Mouse (Mus musculus) kidney, adult 9 months (tissue): ENCODE data around the gene Sirt2.
A peak's percentile ranks its signal among the peaks of the same experiment; 100 is the strongest.

Source experiments
- DNase-seq: peaks from one replicate; pipeline ENCODE4 v3.0.0; 2022

Sirt2 gene

DNA sequence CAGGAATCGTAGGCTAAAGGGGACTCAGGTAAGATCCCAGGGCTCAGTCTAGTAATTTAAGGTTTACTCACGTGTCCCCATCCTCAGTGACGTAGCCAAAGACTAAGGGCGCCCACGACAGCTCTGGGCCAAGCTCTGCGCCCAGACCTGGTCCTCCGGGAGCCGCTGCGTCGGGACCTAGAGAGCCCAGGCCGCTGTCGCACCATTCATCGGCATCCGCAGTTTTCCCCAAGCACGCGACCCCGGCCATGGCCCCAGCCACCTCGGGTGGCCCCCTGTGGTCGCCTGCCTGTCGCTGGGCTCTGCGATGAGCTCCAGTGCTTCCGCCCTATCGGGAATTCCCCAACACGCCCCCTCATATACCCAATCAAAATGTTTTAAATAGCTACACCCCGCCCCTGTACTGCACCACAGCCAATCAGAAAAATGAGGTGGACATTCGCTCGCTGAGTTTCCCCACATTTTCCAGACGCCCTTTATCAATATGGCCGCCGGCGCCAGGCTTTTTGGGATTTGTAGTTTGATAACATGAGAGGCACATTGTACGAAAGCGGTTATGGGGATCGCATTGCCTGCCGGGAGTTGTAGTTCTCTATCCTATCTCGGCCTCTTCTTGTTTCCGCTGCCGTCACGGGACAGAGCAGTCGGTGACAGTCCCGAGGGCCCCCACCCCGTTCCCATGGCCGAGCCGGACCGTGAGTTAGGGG is at the start of gene Sirt2:
Sirt2 (plus strand) TSS at position 563 of the 707 bp plus-strand sequence.
- peak; percentile 100 for DNase-seq

DNA sequence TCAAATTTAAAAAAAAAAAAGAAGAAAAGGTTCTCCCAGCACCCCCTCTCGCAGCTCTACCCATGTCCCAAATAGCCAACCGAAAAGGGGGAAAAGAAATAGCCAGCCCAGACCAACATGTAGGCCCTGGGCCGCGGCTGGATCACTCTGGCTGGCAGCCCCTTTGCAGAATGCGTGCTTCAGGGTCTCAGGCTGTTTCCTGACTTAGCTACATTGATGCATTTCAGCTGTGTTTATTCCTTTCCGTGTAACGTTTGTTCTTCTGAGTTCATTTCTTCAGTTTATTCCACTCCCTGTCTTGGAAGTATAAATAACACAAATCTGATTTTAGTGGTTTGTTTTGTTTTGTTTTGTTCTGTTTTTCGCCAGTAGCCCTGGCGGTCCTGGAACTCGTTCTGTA is 48.8 kb upstream of the Sirt2 start:
- DNase-seq, result no peak

DNA sequence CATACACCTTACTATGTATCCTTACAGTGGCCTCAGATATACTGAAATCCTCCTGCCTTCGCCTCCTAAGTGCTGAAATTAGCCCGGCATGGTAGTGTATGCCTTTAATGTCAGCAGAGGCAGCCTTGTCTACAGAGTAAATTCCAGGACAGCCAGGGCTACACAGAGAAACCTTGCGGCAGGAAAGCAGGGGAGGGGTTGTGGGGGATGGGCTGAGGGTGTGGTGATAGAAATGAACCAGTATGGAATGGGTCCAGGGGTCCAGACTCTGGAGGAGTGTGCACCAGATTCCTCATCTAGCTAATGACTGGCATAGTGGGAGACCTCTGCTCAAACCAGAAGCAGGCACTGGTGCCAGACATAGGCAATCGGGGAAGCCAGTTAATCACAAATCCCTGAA is 47.4 kb upstream of the Sirt2 start:
- DNase-seq, result no peak

DNA sequence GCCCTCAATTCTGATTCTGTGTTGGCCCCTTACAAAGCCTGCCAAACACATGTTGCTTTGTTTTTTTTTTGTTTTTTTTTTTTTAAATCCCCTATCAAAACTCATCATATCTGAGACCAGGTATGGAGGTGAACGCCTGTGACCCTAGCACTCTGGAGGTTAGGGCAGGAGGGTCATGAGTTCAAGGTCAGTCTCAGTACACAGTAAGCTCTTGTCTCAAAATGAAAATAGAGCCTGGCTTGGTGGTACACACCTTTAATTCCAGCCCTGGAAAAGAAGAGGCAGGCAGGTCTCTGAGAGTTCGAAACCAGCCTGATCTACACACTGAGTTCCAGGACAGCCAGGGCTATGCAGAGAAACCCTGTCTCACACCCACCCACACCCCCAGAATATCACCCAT is 46.9 kb upstream of the Sirt2 start:
- no peak for DNase-seq

DNA sequence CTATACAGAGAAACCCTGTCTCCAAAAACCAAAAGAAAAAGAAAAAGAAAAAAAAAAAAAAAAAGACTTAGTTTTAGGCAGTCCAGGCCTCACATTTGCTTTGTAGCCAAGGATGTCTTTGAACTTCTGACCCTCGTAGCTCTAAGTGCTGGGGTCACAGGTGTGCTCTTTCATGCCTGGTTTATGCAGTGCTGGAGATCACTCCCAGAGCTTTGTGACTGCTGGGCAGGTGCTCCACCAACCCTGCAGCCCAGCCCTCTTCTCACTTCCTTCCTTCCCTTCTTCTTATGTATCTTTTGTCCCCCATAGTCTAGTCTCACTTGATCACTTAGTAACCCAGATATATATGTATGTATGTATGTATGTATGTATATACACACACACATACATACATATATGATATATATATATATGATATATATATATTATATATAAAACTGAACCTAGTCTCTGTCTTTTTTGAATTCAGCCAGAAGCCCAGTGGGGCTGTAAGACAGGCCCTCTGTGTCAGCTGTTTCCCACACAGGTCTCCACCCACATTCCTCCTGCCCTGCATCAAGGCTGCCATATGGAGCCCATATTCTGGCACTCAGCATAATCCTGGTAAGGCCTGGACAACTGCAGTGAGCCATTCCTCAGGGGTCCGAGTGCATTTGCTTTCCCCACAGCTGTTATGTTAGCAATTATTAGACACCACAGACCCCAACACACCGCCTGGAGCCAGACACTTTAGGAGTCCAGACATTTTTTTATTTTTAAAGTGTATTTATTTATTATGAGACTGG is 45.6 kb upstream of the Sirt2 start:
- no peak for DNase-seq

DNA sequence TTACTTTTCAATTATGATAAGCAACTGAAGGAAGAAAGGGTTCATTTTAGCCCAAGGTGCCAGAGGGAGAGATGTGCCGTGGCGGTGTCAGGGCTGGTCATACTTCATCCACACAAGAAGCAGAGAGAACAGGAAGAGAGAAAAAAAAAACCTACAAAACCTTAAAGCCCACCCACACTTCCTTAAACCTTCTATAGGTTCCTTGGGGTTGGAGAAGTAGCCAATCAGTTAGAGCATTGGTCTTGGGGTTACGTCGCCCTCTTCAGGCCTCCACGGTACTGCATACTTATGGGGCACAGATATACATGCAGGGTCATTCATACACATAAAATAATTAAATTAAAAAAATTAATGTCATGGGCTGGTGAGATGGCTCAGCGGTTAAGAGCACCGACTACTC is 44.5 kb upstream of the Sirt2 start:
- DNase-seq, result no peak

DNA sequence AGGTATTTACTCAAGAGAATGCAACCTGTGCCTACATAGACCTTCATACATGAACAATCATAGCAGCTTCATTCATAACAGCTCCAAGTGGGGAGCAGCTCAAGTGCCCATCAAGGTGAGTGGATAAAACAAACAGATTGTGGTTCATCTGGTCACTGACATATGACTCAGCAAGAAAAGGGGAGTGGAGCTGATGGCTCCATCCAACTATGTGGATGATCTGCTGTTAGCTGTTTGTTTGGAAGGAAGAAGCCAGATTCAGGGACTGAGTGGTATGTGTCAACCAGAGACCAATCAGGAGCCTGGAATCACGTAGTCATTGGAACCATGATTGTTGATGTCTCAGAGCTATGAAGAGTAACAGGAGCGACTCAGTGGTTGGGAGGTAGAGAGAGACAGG is 41.9 kb upstream of the Sirt2 start:
- DNase-seq, result no peak

DNA sequence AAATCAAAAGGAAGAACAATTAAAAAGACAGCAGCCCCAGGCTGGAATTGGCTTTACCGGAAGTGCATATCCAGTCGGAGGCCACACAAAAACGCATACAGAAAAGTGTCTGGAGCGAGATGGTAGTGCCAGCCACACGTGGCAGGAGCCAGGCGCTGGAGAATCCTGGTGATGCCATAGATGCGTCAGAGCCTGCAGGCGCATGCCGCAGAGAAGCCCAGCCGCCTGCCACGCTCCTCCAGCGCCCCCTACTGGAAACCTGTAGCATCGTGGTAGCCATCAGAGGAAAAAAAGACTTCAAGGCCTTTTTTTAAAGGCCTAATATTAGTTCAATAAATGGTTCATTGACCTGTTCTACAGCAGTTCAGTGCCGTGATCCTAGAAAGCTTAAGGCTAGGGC is 39.9 kb upstream of the Sirt2 start:
- DNase-seq, result peak; percentile 59

DNA sequence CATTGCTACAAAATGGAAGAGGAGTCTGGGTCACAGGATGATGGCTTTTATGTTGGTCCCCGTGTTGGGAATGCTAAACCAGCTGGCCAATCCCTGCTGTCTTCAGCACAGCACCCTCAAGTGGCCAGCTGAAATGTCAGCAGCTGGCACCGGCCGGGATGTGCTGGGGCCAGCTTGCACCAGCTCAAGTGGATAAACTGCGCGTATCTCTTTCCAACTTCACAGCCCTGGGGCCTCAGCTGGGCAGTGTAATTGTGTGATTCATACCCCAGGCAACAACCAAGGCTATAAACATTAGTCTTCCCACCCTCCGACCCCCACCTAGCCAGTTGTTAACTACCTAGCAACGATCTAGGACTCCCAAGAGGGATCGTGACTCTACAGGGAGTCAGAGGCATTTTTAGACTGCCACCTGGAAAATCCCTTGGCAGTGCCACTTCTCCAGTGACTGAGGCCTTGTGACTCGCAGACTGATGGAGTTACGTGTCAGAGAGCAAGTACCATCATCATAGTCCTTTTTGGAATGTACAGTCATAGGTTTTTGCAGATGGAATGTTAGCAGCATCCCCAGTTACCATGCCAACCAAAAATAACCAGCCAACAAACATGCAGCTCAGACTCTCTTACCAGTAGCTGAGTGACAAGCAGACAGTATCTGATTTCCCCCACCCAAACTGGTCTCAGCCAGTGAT is 38.7 kb upstream of the Sirt2 start:
- no peak for DNase-seq

DNA sequence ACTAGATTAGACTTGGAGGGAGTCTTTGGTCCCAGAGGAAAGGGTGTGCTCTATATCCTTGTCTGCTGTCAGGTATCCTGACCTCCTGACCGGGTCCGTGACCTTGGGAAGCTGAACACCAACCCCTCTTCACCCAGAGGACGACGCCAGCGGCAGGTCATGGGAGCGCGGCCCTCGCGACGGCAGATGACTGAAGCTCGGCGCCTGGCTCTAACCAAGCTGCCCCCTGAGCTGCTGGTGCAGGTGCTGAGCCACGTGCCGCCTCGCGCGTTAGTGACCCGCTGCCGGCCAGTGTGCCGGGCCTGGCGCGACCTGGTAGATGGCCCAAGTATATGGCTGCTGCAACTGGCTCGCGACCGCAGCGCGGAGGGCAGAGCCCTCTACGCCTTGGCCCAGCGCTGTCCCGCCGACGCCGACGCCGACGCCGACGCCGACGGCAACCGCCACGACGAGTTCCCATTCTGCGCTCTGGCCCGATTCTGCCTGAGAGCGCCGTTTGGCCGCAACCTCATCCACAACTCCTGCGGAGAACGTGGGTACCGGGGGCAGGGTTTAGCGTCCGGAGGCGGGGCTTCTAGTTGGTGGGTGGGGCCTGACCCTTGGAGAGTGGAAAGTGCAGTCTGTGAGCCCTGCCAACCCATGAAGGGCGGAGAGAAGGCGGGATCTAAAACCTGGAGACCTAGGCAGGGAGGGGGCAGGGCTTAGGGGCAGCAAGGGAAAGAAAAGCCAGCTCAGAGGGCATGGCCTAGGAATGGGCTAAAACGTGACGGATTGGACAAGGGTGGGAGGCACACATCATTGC is 34.0 kb upstream of the Sirt2 start:
- DNase-seq, result peak; percentile 95

DNA sequence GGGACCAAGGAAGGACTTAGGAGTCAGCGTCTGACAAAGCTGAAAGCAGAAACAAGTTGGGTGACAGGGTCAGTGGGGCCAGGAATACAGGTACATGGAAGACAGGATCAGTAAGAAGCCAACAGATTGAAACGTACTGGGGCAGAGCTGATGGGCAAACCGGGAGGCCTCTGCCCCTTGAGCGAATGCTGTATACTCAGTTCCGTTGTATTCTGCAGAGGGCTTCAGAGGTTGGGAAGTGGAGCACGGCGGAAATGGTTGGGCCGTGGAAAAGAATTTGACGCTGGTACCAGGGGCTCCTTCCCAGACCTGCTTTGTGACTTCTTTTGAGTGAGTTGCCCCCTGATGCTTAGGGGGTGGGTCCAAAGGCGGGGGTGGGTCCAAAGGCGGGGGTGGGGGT is 33.3 kb upstream of the Sirt2 start:
- DNase-seq, result no peak

DNA sequence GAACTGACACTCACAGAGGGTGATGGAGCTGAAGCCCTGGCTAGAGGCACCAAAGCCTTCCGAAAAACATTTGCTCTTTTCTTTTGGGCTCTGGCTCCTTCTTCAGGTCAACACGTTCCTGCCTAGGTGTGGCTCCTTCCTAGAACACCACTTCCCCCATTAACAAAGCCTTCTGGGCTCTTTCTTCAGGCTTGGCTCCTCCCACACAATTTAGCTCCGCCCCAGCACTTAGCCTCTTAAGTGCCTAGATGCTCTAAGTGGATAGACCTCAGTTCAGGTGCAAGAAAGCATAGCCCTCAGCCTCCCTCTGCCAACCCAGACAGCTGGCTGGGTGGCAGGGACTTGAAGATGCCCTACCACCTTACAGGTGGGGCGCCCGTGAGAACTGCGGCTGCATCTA is 30.8 kb upstream of the Sirt2 start:
- no peak for DNase-seq

DNA sequence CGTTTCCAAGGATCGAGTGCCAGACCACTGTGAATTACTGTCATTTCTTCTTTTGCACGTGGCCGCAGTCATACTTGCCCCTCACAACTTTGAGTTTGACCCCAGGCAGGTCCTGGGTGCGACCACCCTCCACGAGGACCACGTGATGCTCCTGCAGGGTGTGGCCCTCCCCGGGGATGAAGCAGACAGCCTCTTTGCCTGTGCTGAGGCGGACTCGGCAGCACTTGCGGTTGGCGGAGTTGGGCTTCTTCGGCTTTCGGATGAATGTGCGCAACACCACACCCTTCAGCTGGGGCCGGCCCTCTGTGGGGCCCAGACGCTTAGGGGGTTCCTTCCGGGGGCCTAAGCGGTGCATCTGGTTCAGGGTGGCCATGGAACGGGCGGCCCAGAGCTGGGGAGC is 26.7 kb upstream of the Sirt2 start:
- DNase-seq, result no peak

DNA sequence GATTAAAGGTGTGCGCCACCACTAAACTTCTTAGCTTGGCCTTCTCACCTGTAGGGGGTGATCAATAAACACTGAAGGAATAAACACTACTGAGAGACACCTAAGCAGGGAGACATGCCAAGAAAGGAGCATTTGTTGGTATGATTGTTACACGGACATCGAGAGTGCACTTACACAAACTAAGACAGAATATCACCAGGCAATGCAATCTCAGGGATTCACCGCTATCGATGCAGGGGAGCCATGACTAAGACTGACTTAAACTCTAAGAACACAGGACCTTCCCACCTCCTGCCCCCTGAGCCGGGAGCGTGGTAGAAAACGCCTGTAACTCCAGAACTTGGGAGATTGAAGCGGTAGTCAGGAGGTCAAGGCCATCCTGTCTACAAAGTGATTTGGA is 25.6 kb upstream of the Sirt2 start:
- DNase-seq, result no peak

DNA sequence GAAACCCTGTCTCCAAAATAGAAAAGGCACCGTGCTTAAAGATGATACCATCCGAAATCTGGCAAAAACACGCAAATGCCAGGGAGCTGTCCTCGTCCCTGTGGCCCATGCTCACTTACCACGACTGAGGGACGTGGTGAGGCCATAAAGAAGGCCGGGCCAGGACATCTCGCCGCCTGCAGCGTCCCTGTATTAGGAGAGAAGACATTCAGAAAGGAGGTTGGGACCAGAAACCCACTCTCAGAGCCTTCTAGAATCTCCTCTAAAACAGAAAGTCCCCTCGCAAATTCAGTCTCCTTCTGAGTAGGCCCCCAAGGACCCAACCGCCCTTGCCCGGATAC is 25.2 kb upstream of the Sirt2 start:
- DNase-seq, result no peak

DNA sequence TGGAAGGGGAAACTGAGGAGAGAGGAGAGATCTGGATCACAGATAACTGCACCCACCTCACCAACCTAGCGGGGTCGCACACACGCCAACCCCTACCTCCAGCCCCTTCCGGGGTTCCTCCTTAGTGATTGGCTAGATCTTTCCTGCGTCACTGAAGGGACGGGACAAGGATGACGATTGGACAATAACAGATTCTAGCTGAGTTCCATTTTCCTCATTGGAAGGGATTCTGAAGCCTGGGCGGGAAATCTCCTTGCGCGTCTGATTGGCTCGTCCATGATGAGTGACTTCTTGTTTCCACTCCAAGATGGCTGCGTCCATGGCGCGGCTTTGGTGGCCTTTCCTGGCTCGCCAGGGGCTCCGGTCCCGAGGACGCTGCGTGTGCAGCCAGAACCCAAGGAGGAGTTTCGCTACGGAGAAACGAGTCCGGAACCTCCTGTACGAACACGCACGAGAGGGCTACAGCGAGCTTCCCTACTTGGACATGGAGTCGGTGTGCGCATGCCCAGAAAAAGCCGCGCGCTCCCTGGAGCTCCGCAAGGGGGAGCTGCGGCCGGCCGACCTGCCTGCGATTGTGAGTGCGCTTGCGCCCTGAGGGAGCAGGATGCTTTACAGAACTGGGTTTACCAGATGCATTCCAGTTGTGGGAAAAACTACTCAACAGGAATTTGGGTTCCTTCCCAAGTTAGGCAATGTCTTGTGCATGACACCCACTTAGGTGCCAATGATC is 24.7 kb upstream of the Sirt2 start, which contains the start of the genes Mrps12 and Sars2:
Mrps12 (minus strand) TSS at position 112 of the 730 bp plus-strand sequence.
Sars2 (plus strand) TSS at position 284 of the 730 bp plus-strand sequence.
- DNase-seq, result peak; percentile 99

DNA sequence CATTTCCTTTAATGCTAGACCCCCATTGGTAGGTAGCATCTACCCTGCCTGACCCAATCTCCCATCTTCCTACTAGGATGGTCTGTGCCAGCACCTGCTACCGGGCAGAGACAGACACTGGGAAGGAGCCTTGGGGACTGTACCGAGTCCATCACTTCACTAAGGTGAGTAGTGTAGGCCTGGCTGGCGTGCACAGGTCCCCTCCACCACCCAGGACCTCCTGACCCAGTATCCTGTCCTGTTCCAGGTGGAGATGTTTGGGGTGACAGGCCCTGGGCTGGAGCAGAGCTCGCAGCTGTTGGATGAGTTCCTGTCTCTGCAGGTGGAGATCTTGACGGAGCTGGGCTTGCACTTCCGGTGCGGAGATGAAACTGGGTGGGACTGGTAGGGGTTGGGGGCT is 16.6 kb upstream of the Sirt2 start:
- DNase-seq, result no peak

DNA sequence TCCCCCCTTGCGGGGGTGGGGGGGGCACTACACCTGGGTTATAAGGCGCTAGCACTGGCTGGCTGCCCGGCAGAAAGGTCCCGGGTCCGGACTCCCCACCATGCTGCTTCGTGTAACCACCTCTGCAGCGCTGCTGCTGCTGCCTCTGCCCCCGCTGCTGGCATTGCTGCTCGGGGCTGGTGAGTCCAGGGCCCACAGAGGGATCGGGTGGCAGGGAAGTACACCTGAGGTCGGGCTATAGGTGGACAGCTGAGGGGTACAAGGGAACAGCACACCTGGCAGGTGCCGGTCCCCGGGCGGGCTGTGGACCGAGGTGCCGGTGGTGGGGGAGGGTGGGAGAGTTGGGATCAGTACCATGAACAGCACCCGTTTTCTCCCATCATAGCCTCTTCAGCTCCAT is 10.5 kb upstream of the Sirt2 start, which contains the start of gene Ccer2:
Ccer2 (plus strand) TSS at position 96 of the 400 bp plus-strand sequence.
- DNase-seq, result no peak

DNA sequence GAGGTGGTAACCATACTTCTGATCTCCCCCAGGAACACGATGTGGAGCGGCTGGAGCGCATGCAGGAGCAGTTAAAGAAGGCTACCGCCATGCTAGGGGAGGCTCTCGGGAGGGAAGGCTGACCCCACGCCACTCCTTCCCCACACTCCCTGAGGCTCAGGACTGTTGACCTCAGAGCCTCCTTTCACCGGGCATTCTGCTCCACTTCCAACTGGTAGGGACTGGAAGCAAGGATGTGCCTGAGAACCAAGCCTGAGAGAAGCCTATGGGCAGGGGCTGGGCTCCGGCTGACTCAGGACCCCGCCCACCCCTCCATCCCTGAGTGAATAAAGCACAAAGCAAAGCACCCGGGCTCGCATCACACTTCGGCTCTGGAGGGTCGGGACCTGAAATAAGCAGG is 7.9 kb upstream of the Sirt2 start:
- no peak for DNase-seq

DNA sequence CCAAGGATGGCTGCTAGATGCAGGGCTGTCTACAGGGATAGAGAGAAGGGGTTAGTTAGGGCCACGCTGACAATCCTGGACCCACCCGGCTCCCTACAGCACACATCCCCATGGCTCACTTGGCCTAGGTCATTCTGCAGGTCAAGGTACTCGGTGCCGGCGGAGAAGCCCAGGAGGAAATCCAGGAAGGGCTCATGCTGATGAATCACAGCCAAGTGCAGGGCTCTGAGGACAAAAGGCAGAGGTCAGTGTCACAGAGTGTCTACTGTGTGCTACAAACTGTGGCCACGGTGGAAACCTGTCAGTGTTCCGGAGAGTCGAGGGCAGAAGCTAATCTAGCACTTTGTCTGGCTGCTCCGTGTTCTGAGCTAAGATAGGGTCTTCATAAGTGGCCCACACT is 4.6 kb upstream of the Sirt2 start:
- DNase-seq, result peak; percentile 41

DNA sequence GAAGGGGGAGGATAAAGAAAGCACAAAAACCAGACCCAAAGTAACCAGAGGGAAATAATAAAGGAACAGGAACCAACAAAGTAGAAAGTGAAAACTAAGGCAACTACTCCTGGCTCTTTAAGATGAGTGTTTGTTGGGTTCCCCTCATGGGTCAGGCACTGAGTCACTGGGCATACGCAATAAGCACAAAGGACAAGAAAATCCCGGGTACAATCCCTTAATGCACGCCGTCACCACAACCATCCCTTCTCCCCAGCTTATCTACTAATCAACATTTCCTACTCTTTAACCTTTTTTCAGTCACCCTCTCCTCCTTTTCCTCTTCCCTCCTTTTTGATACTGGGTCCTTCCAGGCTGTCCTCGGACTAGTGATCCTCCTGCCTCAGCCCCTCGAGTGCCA is 1.3 kb upstream of the Sirt2 start:
- no peak for DNase-seq

DNA sequence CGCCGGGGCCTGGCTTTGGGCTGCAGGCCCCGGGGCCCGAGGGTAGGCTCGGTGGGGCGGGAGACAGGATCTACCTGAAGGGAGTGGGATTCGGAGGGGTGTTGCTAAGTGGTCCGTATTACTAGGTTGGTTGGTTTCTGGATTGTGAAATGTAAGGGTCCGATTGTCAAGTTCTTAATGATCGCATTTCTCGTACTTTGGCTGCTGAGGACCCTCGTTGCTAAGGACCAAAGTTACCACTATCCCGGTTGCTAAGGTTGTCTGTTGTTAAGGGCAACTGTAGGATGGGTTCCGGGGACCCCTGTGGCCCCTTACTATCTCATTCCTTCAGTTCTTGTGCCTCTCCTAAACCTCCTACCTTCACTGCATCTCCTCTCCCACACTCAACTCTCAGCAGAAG is 375 bp downstream of the Sirt2 start:
- peak; percentile 43 for DNase-seq
